Mouse (Mus musculus): ENCODE results near the gene Ppp2r5e. TPM values are rescaled to one million over a fixed set of nuclear protein-coding genes. Genes with fewer than 3 reads are reported as not detected.

Ppp2r5e gene
- polyA plus RNA-seq, 1 experiment from 2014 or later: 12.5 TPM

DNA sequence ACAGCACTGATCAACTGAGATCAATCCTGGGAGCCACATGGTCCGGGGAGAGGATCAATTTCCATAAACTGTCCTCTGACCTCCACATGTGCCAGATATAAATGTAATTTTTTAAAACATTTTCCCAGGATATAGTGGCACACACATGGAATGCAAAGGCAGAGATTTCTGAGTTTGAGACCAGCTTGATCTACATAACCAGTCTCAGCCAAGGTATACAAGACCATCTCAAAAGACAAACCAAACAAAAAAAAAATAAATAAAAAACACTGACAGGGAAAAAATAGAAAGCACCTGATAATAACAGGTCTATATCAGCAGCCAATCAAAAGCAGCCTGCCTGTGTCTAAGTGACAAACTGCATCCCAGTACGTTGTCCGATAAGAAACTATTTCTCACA, 48.9 kb downstream of the Ppp2r5e start:
- no peak overlapping the region for H3K27ac ChIP-seq
- H3K27me3 ChIP-seq (replicated peaks): no peaks in the 10 kb centered on the region
- H3K4me3 ChIP-seq (replicated peaks): no peak overlapping the region
- no peaks in the 10 kb centered on the region for H3K9me3 ChIP-seq
- no peak overlapping the region for H3K9ac ChIP-seq
- H3K4me2 ChIP-seq: no peak overlapping the region
- H3K36me3 ChIP-seq: no peaks in the 10 kb centered on the region
- no peak for ATAC-seq (ENCODE audit: insufficient read depth, low FRiP score, low read depth)
- H3K4me1 ChIP-seq: peaks cover 3% of the 10 kb centered on the region; the same call in 1 of the 2 replicates
- WGBS: 66% methylated on average over 3 of the region's 3 CpGs

DNA sequence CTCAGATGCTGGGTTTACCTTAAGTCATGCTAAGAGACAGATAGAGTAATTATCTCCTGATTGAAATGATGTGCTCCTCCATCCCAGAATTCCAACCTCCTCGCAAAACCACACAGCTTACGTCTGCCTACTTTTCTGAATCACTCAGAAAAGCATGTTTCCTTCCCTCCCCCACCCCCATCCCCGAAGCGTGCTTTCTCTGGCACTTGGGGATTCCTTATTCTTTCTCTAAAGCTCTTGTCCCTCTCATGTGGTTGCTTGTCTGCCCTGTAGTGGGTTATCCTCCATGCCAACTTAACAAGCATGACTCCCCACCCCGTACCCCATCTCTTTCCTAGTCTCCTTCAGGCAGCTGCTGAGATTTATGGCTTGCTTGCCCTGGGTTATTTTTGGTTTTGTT, 49.8 kb downstream of the Ppp2r5e start:
- Histone ChIP-seq H3K4me3 (replicated peaks) (no peak overlapping the region), H3K4me2 (no peak overlapping the region), H3K36me3 (no peaks in the 10 kb centered on the region), H3K9ac (no peak overlapping the region), H3K9me3 (no peaks in the 10 kb centered on the region), H3K4me1 (peaks cover 6% of the 10 kb centered on the region; the same call in 1 of the 2 replicates), H3K27me3 (replicated peaks) (no peaks in the 10 kb centered on the region), H3K27ac (no peak overlapping the region)
- 87% methylated on average over 5 of the region's 5 CpGs for WGBS
- ATAC-seq (ENCODE audit: insufficient read depth, low FRiP score, low read depth): no peak

- Histone ChIP-seq H3K27ac (no peak overlapping the region), H3K9me3 (no peaks in the 10 kb centered on the region), H3K4me3 (replicated peaks) (no peak overlapping the region), H3K4me1 (peaks cover 7% of the 10 kb centered on the region; the same call in 1 of the 2 replicates), H3K27me3 (replicated peaks) (no peaks in the 10 kb centered on the region), H3K9ac (no peak overlapping the region), H3K4me2 (no peak overlapping the region), H3K36me3 (no peaks in the 10 kb centered on the region)
- 89% methylated on average over 4 of the region's 4 CpGs for WGBS
- no peak for ATAC-seq (ENCODE audit: insufficient read depth, low FRiP score, low read depth)
Measured at GRCm38 (mm10) chr12:75545431-75545925, 50.6 kb downstream of the Ppp2r5e start.

DNA sequence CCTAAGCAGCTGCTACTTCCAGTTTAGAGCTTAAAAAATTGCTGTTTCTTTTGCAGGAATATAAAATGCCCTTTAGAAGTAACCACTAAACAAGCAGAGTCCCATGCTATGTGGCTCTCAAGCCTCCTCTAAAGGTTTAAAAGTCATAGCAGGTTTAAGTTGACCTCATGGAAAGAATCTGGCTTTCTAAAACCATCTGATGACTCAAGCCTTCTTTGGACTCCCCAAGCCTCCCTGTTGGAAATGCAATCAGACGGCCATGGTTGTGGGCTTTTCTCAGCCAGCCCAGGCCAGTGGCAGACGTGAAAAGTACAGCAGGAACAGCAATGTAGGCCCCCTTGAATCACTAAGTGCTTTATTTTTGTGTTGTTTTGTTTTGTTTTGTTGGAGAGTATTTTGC, 51.4 kb downstream of the Ppp2r5e start:
- peaks cover 7% of the 10 kb centered on the region; the same call in 1 of the 2 replicates for H3K4me1 ChIP-seq
- ATAC-seq (ENCODE audit: insufficient read depth, low FRiP score, low read depth): no peak
- no peak overlapping the region for H3K4me3 ChIP-seq (replicated peaks)
- no peaks in the 10 kb centered on the region for H3K27me3 ChIP-seq (replicated peaks)
- H3K9me3 ChIP-seq: no peaks in the 10 kb centered on the region
- H3K36me3 ChIP-seq: no peaks in the 10 kb centered on the region
- no peak overlapping the region for H3K4me2 ChIP-seq
- 64% methylated on average over 2 of the region's 2 CpGs for WGBS
- H3K27ac ChIP-seq: no peak overlapping the region
- H3K9ac ChIP-seq: no peak overlapping the region

DNA sequence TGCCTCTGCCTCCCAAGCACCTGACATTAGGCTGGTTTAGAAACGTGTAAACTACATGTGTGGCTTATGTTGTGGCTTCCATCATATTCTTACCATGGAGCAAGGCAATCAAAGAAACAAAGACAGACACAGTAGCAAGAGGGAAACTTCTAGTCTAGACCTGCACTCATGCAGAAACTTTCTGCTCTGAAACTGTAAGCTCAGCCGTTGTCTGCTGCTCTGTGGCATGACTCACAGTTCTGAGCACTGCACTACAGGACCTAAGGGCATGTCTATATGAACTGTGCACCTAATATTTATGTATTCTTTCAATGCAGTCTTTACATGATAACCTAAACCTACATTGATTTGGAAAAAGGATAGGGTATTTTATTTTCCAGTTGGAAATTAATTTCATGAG, 51.8 kb downstream of the Ppp2r5e start:
- H3K36me3 ChIP-seq: no peaks in the 10 kb centered on the region
- H3K27ac ChIP-seq: no peak overlapping the region
- H3K9ac ChIP-seq: no peak overlapping the region
- ATAC-seq (ENCODE audit: insufficient read depth, low FRiP score, low read depth): no peak
- H3K9me3 ChIP-seq: no peaks in the 10 kb centered on the region
- H3K4me1 ChIP-seq: peaks cover 7% of the 10 kb centered on the region; the same call in 1 of the 2 replicates
- WGBS: 67% methylated on average over 2 of the region's 2 CpGs
- no peak overlapping the region for H3K4me3 ChIP-seq (replicated peaks)
- no peaks in the 10 kb centered on the region for H3K27me3 ChIP-seq (replicated peaks)
- H3K4me2 ChIP-seq: no peak overlapping the region

DNA sequence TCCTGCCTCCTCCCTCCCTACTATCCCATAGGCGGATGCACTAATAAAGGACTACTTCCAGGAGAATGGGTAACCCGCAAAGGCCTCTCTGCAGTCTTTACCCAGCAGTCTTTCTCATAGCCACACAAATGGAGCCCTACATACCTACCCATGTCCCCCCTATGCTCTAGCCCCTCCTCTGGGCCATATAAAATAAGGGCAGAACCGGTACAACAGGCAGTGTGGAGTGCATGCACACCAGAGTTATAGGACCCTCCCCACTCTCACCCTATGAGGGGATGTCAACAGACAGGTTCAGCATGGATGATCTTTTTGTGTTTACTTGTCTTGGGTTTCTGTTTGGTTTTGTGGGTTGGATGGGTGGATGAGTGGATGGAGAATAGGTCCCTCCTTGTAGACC, 52.7 kb downstream of the Ppp2r5e start:
- Histone ChIP-seq H3K4me1 (peaks cover 7% of the 10 kb centered on the region; the same call in 1 of the 2 replicates), H3K4me3 (replicated peaks) (no peak overlapping the region), H3K27me3 (replicated peaks) (no peaks in the 10 kb centered on the region), H3K9ac (no peak overlapping the region), H3K27ac (no peak overlapping the region), H3K9me3 (no peaks in the 10 kb centered on the region), H3K36me3 (no peaks in the 10 kb centered on the region), H3K4me2 (no peak overlapping the region)
- no peak for ATAC-seq (ENCODE audit: insufficient read depth, low FRiP score, low read depth)
- WGBS: 69% methylated on average over 3 of the region's 3 CpGs

GRCm38 (mm10) chr12:75540621-75541171, 55.3 kb downstream of the Ppp2r5e start:
- ATAC-seq (ENCODE audit: insufficient read depth, low FRiP score, low read depth): no peak
- H3K27ac ChIP-seq: no peak overlapping the region

GRCm38 (mm10) chr12:75539228-75539627, 56.8 kb downstream of the Ppp2r5e start:
- ATAC-seq (ENCODE audit: insufficient read depth, low FRiP score, low read depth): no peak
- 74% methylated on average over 3 of the region's 3 CpGs for WGBS
- H3K27ac ChIP-seq: no peak overlapping the region
- H3K4me3 ChIP-seq (replicated peaks): no peak overlapping the region
- peaks cover 20% of the 10 kb centered on the region for H3K4me1 ChIP-seq
- no peak overlapping the region for H3K4me2 ChIP-seq
- H3K9me3 ChIP-seq: no peaks in the 10 kb centered on the region
- H3K36me3 ChIP-seq: no peaks in the 10 kb centered on the region
- H3K9ac ChIP-seq: no peak overlapping the region
- H3K27me3 ChIP-seq (replicated peaks): no peaks in the 10 kb centered on the region

More at GRCm38 (mm10) chr12:75540621-75541171, 55.3 kb downstream of the Ppp2r5e start:
- Histone ChIP-seq H3K9ac (no peak overlapping the region), H3K4me3 (replicated peaks) (no peak overlapping the region), H3K9me3 (no peaks in the 10 kb centered on the region), H3K27me3 (replicated peaks) (no peaks in the 10 kb centered on the region), H3K4me1 (peaks cover 15% of the 10 kb centered on the region), H3K36me3 (no peaks in the 10 kb centered on the region), H3K4me2 (no peak overlapping the region)
- WGBS: 89% methylated on average over 5 of the region's 5 CpGs

DNA sequence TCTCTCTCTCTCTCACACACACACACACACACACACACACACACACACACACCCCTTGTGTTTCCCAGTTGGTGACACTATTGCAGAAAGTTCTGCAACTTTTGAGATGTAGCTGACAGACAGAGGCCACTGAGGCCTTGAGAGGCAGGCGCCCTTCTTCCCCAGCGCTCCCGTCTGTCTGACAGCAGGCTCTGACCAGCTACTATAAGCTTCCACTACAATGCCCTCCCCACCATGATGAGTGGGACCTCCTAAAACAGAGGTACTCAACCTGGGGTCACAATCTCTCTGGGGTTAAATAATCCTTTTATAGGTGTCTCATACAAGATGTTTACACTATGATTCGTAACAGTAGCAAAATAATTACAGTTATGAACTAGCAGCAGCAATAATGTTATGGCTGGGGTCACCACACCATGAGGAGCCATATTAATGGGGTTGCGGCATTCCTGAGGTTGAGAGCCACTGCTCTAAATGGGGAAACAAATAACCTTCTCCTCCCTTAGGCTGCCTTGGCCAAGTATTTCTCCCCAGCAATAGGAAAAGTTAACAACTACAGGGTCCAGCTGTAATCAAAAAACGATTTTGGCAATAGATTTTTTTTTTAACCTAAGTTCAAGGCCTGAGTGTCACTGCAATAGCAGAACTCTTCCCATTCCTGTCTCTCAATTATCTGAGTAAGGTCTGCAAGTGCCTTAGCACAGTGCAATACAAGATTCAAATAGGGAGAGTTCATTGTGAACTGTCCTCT, 58.2 kb downstream of the Ppp2r5e start:
- no peak for ATAC-seq (ENCODE audit: insufficient read depth, low FRiP score, low read depth)

GRCm38 (mm10) chr12:75537019-75537672, 58.9 kb downstream of the Ppp2r5e start:
- Histone ChIP-seq H3K9ac (no peak overlapping the region), H3K9me3 (no peaks in the 10 kb centered on the region), H3K27me3 (replicated peaks) (no peaks in the 10 kb centered on the region), H3K36me3 (no peaks in the 10 kb centered on the region), H3K4me3 (replicated peaks) (no peak overlapping the region), H3K27ac (peak overlapping the region; percentile 42; the same call in 1 of the 2 replicates), H3K4me1 (peaks cover 16% of the 10 kb centered on the region), H3K4me2 (0 out of 2 replicates have a peak overlapping the region, but pooled peaks have one; percentile 5)
- 36% methylated on average over 7 of the region's 7 CpGs for WGBS
- ATAC-seq (ENCODE audit: insufficient read depth, low FRiP score, low read depth): no peak

More for the DNA sequence above, 58.2 kb downstream of the Ppp2r5e start:
- Histone ChIP-seq H3K27ac (no peak overlapping the region), H3K4me1 (peaks cover 16% of the 10 kb centered on the region), H3K9ac (no peak overlapping the region), H3K4me3 (replicated peaks) (no peak overlapping the region), H3K4me2 (no peak overlapping the region), H3K9me3 (no peaks in the 10 kb centered on the region), H3K27me3 (replicated peaks) (no peaks in the 10 kb centered on the region), H3K36me3 (no peaks in the 10 kb centered on the region)
- 71% methylated on average over 6 of the region's 6 CpGs for WGBS

DNA sequence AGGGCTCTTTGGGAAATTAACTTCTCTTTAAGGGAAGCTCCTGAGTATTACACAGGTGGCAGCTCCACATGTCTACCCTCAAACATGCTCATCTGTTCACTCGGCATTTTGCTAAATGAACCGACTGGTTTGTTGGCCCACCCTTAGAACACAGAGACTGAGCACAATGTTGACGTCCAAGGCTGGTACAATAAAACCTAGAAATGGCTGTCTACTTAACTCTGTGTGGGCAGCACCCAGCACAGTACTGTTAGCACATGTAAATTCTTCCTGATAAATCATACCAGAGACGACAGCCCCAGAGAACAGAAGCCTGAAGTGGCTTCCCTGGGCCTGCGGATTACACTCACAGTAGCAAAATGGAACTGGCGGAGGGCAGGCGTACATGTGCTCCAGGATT, 59.5 kb downstream of the Ppp2r5e start:
- no peak overlapping the region for H3K9ac ChIP-seq
- ATAC-seq (ENCODE audit: insufficient read depth, low FRiP score, low read depth): no peak
- H3K4me3 ChIP-seq (replicated peaks): no peak overlapping the region
- H3K4me1 ChIP-seq: peaks cover 16% of the 10 kb centered on the region
- 68% methylated on average over 7 of the region's 7 CpGs for WGBS
- H3K4me2 ChIP-seq: no peak overlapping the region
- H3K27me3 ChIP-seq (replicated peaks): no peaks in the 10 kb centered on the region
- H3K27ac ChIP-seq: 0 out of 2 replicates have a peak overlapping the region, but pooled peaks have one; percentile 42
- no peaks in the 10 kb centered on the region for H3K9me3 ChIP-seq
- no peaks in the 10 kb centered on the region for H3K36me3 ChIP-seq

DNA sequence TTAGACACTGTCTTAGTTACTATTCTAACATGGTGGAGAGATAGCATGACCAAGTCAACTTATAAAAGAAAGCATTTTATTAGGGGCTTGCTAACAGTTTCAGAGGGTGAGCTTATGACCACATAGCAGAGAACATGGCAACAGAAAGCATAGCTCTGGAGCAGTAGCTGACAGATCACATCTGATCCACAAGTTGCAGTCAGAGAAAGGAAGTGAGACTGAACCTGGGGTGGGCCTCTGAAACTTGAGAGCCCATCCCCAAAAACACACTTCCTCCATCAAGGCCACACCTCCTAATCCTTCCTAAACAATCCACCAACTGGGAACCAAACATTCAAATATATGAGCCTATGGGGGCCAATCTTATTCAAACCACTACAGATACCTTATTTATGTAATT, 62.9 kb downstream of the Ppp2r5e start:
- Histone ChIP-seq H3K27me3 (replicated peaks) (no peaks in the 10 kb centered on the region), H3K4me2 (no peak overlapping the region), H3K27ac (no peak overlapping the region), H3K4me1 (peaks cover 25% of the 10 kb centered on the region), H3K4me3 (replicated peaks) (no peak overlapping the region), H3K9ac (no peak overlapping the region), H3K36me3 (no peaks in the 10 kb centered on the region), H3K9me3 (no peaks in the 10 kb centered on the region)
- no peak for ATAC-seq (ENCODE audit: insufficient read depth, low FRiP score, low read depth)

All from stomach, embryonic 15.5 days (tissue).